Mouse (Mus musculus) stomach, embryonic 14.5 days (tissue): ENCODE data around the gene Sp2. TPM values are rescaled to one million over a fixed set of nuclear protein-coding genes. Genes with fewer than 3 reads are reported as not detected.

Experiments used
- ATAC-seq: fragments of 200-750 bp; cut with Nextera tagmentation; 2 replicates; pipeline ENCODE4 v1.8.0; 2017; ENCODE audit warnings: low read depth, moderate TSS enrichment; ENCODE audit not compliant: insufficient number of reproducible peaks, insufficient read depth, low FRiP score
- H3K27ac ChIP-seq: fragments of 300-500 bp; sonication (generic); 2 replicates; pipeline ENCODE4 v1.5.1; 2014; ENCODE audit warnings: mild to moderate bottlenecking, low read length, moderate library complexity, mixed read lengths
- H3K27me3 ChIP-seq: fragments of 300-500 bp; sonication (generic); 2 replicates; pipeline ENCODE4 v1.6.1; 2014; ENCODE audit warnings: low read length, control low read depth, mixed read lengths; ENCODE audit not compliant: control insufficient read depth, insufficient read depth
- H3K36me3 ChIP-seq: fragments of 300-500 bp; sonication (generic); 2 replicates; pipeline ENCODE4 v1.6.1; 2014; ENCODE audit warnings: mild to moderate bottlenecking, control low read depth, low read length, moderate library complexity, mixed read lengths; ENCODE audit not compliant: control insufficient read depth, insufficient read depth
- H3K4me1 ChIP-seq: fragments of 300-500 bp; sonication (generic); 2 replicates; pipeline ENCODE4 v1.6.1; 2014; ENCODE audit warnings: low read length, control low read depth, mixed read lengths; ENCODE audit not compliant: control insufficient read depth, insufficient read depth
- H3K4me2 ChIP-seq: fragments of 300-500 bp; sonication (generic); replicated peaks from 2 replicates; pipeline ENCODE4 v1.6.1; 2014; ENCODE audit warnings: low read depth, low read length, control low read depth
- H3K4me3 ChIP-seq: fragments of 300-500 bp; sonication (generic); 2 replicates; pipeline ENCODE4 v1.5.1; 2014; ENCODE audit warnings: low read depth, low read length, control low read depth
- H3K9ac ChIP-seq: fragments of 300-500 bp; sonication (generic); replicated peaks from 2 replicates; pipeline ENCODE4 v1.6.1; 2014; ENCODE audit warnings: low read depth, mild to moderate bottlenecking, control low read depth, low read length, moderate library complexity, mixed read lengths
- H3K9me3 ChIP-seq: fragments of 300-500 bp; sonication (generic); 2 replicates; pipeline ENCODE4 v1.6.1; 2016; ENCODE audit warnings: low read depth, low read length, control low read depth; ENCODE audit not compliant: control insufficient read depth
- WGBS: fragments of 180-500 bp; shearing (Covaris S2); extraction: QIAGEN DNeasy Blood & Tissue Kit; methylation state at CpG from one replicate; pipeline ENCODE4 v1.1.7; 2014; 5-methylcytosine and 5-hydroxymethylcytosine counted together
- polyA plus RNA-seq: library from polyadenylated mRNA; unstranded; fragments of >200 nt; fragmentation: Nextera tagmentation; extraction: Ambion mirVana; gene quantifications from 2 replicates; pipeline ENCODE4 v1.2.1, GENCODE M21; 2014

The Sp2 gene
- polyA plus RNA-seq, 1 experiment from 2014 or later, result 19.1 TPM

GRCm38 (mm10) chr11:96956009-96956724, 26.6 kb downstream of the Sp2 start:
- H3K27ac ChIP-seq, result no peak overlapping the region; the same call in 1 of the 2 replicates
- peaks cover 45% of the 10 kb centered on the region for H3K36me3 ChIP-seq
- H3K27me3 ChIP-seq, result no peaks in the 10 kb centered on the region
- no peak overlapping the region for H3K4me3 ChIP-seq
- H3K4me2 ChIP-seq, result no peak overlapping the region
- H3K9ac ChIP-seq, result no peak overlapping the region
- WGBS, result 62% methylated on average over 20 of the region's 20 CpGs
- H3K9me3 ChIP-seq, result no peaks in the 10 kb centered on the region
- ATAC-seq, result peak; percentile 51; the same call in 1 of the 2 replicates
- peaks cover 2% of the 10 kb centered on the region; the same call in 1 of the 2 replicates for H3K4me1 ChIP-seq

GRCm38 (mm10) chr11:96955094-96955493, 27.7 kb downstream of the Sp2 start:
- Histone ChIP-seq H3K4me1 (peaks cover 2% of the 10 kb centered on the region; the same call in 1 of the 2 replicates), H3K4me3 (no peak overlapping the region), H3K9me3 (no peaks in the 10 kb centered on the region), H3K4me2 (no peak overlapping the region), H3K9ac (no peak overlapping the region), H3K36me3 (peaks cover 39% of the 10 kb centered on the region), H3K27me3 (no peaks in the 10 kb centered on the region), H3K27ac (no peak overlapping the region)
- ATAC-seq, result no peak
- WGBS, result 80% methylated on average over 4 of the region's 4 CpGs

- Histone ChIP-seq H3K4me3 (no peak overlapping the region), H3K36me3 (peaks cover 32% of the 10 kb centered on the region), H3K4me2 (no peak overlapping the region), H3K4me1 (peaks cover 2% of the 10 kb centered on the region; the same call in 1 of the 2 replicates), H3K27me3 (no peaks in the 10 kb centered on the region), H3K9me3 (no peaks in the 10 kb centered on the region), H3K27ac (no peak overlapping the region), H3K9ac (no peak overlapping the region)
- 71% methylated on average over 6 of the region's 6 CpGs for WGBS
- no peak for ATAC-seq
Measured at GRCm38 (mm10) chr11:96952896-96953295, 29.9 kb downstream of the Sp2 start.

- no peak overlapping the region for H3K9ac ChIP-seq
- peaks cover 32% of the 10 kb centered on the region for H3K36me3 ChIP-seq
- H3K9me3 ChIP-seq, result no peaks in the 10 kb centered on the region
- no peaks in the 10 kb centered on the region for H3K27me3 ChIP-seq
- H3K4me2 ChIP-seq, result no peak overlapping the region
- no peak overlapping the region for H3K4me3 ChIP-seq
- peaks cover 2% of the 10 kb centered on the region; the same call in 1 of the 2 replicates for H3K4me1 ChIP-seq
- ATAC-seq, result no peak
- no peak overlapping the region for H3K27ac ChIP-seq
- 76% methylated on average over 10 of the region's 10 CpGs for WGBS
Measured at GRCm38 (mm10) chr11:96952426-96952825, 30.3 kb downstream of the Sp2 start.

- Histone ChIP-seq H3K4me2 (no peak overlapping the region), H3K27ac (no peak overlapping the region), H3K27me3 (no peaks in the 10 kb centered on the region), H3K4me1 (peaks cover under 1% of the 10 kb centered on the region; the same call in 1 of the 2 replicates), H3K9me3 (no peaks in the 10 kb centered on the region), H3K36me3 (peaks cover 22% of the 10 kb centered on the region), H3K9ac (no peak overlapping the region), H3K4me3 (no peak overlapping the region)
- WGBS, result 98% methylated on average over 3 of the region's 3 CpGs
- ATAC-seq, result no peak
Measured at GRCm38 (mm10) chr11:96950767-96951166, 32.0 kb downstream of the Sp2 start.

GRCm38 (mm10) chr11:96947849-96948248, 34.9 kb downstream of the Sp2 start:
- no peak overlapping the region for H3K4me2 ChIP-seq
- H3K9ac ChIP-seq, result no peak overlapping the region
- peaks cover 7% of the 10 kb centered on the region for H3K36me3 ChIP-seq
- H3K4me1 ChIP-seq, result peaks cover 8% of the 10 kb centered on the region; the same call in 1 of the 2 replicates
- no peak overlapping the region for H3K27ac ChIP-seq
- no peaks in the 10 kb centered on the region for H3K27me3 ChIP-seq
- no peak; the same call in 1 of the 2 replicates for ATAC-seq
- H3K4me3 ChIP-seq, result no peak overlapping the region
- WGBS, result 86% methylated on average over 4 of the region's 4 CpGs
- no peaks in the 10 kb centered on the region for H3K9me3 ChIP-seq

- ATAC-seq, result no peak
- Histone ChIP-seq H3K4me1 (peaks cover 8% of the 10 kb centered on the region; the same call in 1 of the 2 replicates), H3K27me3 (no peaks in the 10 kb centered on the region), H3K9ac (no peak overlapping the region), H3K9me3 (no peaks in the 10 kb centered on the region), H3K4me2 (no peak overlapping the region), H3K4me3 (no peak overlapping the region), H3K27ac (no peak overlapping the region), H3K36me3 (no peaks in the 10 kb centered on the region; the same call in 1 of the 2 replicates)
- 89% methylated on average over 9 of the region's 9 CpGs for WGBS
Measured at GRCm38 (mm10) chr11:96946498-96946897, 36.3 kb downstream of the Sp2 start.

- 77% methylated on average over 14 of the region's 14 CpGs for WGBS
- Histone ChIP-seq H3K4me3 (peak overlapping the region; percentile 44), H3K4me1 (peaks cover 8% of the 10 kb centered on the region; the same call in 1 of the 2 replicates), H3K36me3 (no peaks in the 10 kb centered on the region), H3K9ac (no peak overlapping the region), H3K9me3 (no peaks in the 10 kb centered on the region), H3K4me2 (peak overlapping the region; percentile 90), H3K27me3 (no peaks in the 10 kb centered on the region), H3K27ac (no peak overlapping the region)
- ATAC-seq, result no peak
Measured at GRCm38 (mm10) chr11:96944844-96945580, 37.7 kb downstream of the Sp2 start.
